Mouse (Mus musculus): ENCODE results near the gene Cd59a. TPM values are rescaled to one million over a fixed set of nuclear protein-coding genes. Genes with fewer than 3 reads are reported as not detected.

Gene Cd59a
- polyA plus RNA-seq, 1 experiment from 2014 or later: 19.8 TPM

- whole genome bisulfite sequencing: 81% methylated on average over 13 of the region's 13 CpGs
Observed at GRCm38 (mm10) chr2:104128803-104129531, 33.4 kb downstream of the Cd59a start.

DNA sequence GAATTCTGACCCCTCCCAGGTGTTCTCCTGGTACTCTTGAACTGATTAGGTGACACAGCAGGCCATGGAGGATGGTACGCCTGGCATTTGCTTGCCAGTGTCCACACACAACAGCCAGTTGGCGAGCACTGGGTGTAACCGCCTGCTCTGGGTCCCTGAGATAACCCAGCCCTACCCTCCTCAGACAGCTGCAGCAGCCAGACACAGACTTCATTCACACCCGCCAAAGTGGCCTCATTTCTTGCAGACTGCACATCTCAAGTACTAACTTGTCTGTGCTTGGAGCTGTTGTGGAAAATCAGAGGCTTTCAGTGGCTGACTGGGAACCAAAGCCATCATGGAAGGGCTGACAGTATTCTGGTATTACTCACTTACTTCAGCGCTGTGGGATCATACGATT, 34.6 kb downstream of the Cd59a start:
- no peak overlapping the region for H3K4me3 ChIP-seq
- no peak overlapping the region for H3K4me2 ChIP-seq (replicated peaks)
- no peaks in the 10 kb centered on the region for H3K9me3 ChIP-seq
- H3K36me3 ChIP-seq: no peaks in the 10 kb centered on the region
- H3K27me3 ChIP-seq: peaks cover 14% of the 10 kb centered on the region
- no peak overlapping the region for H3K9ac ChIP-seq
- H3K27ac ChIP-seq: no peak overlapping the region
- WGBS: 72% methylated on average over 6 of the region's 6 CpGs
- no peaks in the 10 kb centered on the region for H3K4me1 ChIP-seq
- ATAC-seq (ENCODE audit: low FRiP score, low read depth): no peak

More at GRCm38 (mm10) chr2:104128803-104129531, 33.4 kb downstream of the Cd59a start:
- Histone ChIP-seq H3K27ac (no peak overlapping the region), H3K9me3 (no peaks in the 10 kb centered on the region), H3K4me3 (no peak overlapping the region), H3K36me3 (no peaks in the 10 kb centered on the region), H3K9ac (no peak overlapping the region), H3K4me1 (no peaks in the 10 kb centered on the region), H3K27me3 (peaks cover 24% of the 10 kb centered on the region), H3K4me2 (replicated peaks) (no peak overlapping the region)
- no peak for ATAC-seq (ENCODE audit: low FRiP score, low read depth)

GRCm38 (mm10) chr2:104130969-104131368, 35.4 kb downstream of the Cd59a start:
- no peak for ATAC-seq (ENCODE audit: low FRiP score, low read depth)
- WGBS: 59% methylated on average over 3 of the region's 3 CpGs
- no peaks in the 10 kb centered on the region for H3K4me1 ChIP-seq
- no peak overlapping the region for H3K4me3 ChIP-seq
- no peaks in the 10 kb centered on the region for H3K9me3 ChIP-seq
- H3K36me3 ChIP-seq: no peaks in the 10 kb centered on the region
- peaks cover 7% of the 10 kb centered on the region for H3K27me3 ChIP-seq
- H3K9ac ChIP-seq: no peak overlapping the region
- H3K4me2 ChIP-seq (replicated peaks): no peak overlapping the region
- no peak overlapping the region for H3K27ac ChIP-seq

- Histone ChIP-seq H3K4me1 (no peaks in the 10 kb centered on the region), H3K27ac (no peak overlapping the region), H3K4me2 (replicated peaks) (no peak overlapping the region), H3K9me3 (no peaks in the 10 kb centered on the region), H3K4me3 (no peak overlapping the region), H3K9ac (no peak overlapping the region), H3K36me3 (no peaks in the 10 kb centered on the region), H3K27me3 (peaks cover under 1% of the 10 kb centered on the region; the same call in 1 of the 2 replicates)
- 77% methylated on average over 7 of the region's 7 CpGs for WGBS
- ATAC-seq (ENCODE audit: low FRiP score, low read depth): no peak
Observed at GRCm38 (mm10) chr2:104132266-104132859, 36.8 kb downstream of the Cd59a start.

- 33% methylated on average over 12 of the region's 12 CpGs for WGBS
- Histone ChIP-seq H3K9me3 (no peaks in the 10 kb centered on the region), H3K27ac (no peak overlapping the region), H3K4me1 (no peaks in the 10 kb centered on the region), H3K4me2 (replicated peaks) (no peak overlapping the region), H3K36me3 (no peaks in the 10 kb centered on the region), H3K4me3 (no peak overlapping the region), H3K9ac (no peak overlapping the region), H3K27me3 (no peaks in the 10 kb centered on the region)
- ATAC-seq (ENCODE audit: low FRiP score, low read depth): no peak
Observed at GRCm38 (mm10) chr2:104133042-104133810, 37.6 kb downstream of the Cd59a start.

DNA sequence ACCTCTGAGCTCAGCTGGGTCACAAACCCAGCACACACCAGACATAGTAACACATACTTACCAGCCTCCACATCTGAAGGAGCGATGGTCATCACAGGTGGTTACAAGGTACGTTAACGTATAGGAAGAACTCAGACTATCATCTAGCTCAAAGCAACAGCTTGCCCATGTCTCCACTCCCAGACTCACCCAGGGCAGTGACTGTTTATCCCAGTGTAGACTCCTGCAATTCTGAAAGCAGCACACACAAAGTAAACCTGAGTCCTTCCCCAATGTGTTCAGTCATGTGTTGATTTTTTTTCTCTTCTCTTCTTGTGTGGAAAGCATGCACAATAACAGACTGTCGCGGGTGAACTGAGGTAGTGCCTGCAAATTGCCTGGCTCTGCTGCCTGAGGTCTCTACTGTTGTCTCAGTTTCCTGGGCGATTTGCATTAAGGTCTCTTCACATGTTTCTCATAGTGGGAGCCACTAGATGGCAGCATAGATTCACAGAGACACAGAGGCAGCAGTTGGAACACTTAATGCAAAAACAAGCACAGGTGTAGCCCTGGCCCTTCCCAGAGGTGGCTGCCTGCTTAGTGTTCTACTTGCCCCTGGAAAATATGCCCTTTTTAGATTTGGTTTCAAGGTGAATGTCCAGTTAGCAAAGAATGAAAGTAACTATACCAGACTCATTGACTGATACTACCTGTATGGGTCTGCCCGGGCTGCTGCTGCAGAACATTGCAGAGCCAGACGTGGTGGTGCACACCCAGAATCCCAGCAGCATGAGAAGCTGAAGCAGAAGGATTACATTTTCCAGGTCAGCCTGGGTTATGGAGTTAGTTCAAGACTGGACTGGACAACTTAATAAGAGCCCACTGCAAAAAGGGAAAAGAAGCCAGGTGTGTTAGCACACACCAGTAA, 38.8 kb downstream of the Cd59a start:
- Histone ChIP-seq H3K9me3 (no peaks in the 10 kb centered on the region), H3K27me3 (no peaks in the 10 kb centered on the region), H3K4me2 (replicated peaks) (no peak overlapping the region), H3K9ac (no peak overlapping the region), H3K27ac (no peak overlapping the region), H3K36me3 (no peaks in the 10 kb centered on the region), H3K4me1 (no peaks in the 10 kb centered on the region), H3K4me3 (no peak overlapping the region)
- 44% methylated on average over 8 of the region's 8 CpGs for WGBS
- ATAC-seq (ENCODE audit: low FRiP score, low read depth): peak; percentile 68; the same call in 1 of the 2 replicates

DNA sequence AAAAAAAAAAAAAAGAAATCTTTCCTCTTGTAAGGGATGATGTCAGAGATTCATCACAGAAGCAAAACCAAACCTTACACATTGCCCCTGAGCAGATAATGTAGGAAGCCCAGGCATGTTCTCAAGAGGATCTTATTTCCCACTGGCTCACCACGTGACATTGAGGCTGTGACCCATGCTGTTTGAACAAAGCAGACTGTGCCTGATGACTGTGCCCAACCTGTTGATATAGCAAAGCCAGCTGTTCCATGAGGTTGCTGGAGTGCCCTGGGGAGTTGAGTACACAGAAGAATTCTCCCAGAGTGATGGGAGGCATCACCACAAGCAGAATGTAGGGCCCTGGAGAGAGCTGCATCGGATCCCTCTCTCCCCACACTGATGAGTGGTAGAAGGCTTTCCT, 40.3 kb downstream of the Cd59a start:
- Histone ChIP-seq H3K4me1 (no peaks in the 10 kb centered on the region), H3K9me3 (no peaks in the 10 kb centered on the region), H3K4me2 (replicated peaks) (no peak overlapping the region), H3K9ac (no peak overlapping the region), H3K27ac (no peak overlapping the region), H3K27me3 (no peaks in the 10 kb centered on the region), H3K36me3 (no peaks in the 10 kb centered on the region), H3K4me3 (no peak overlapping the region)
- no peak for ATAC-seq (ENCODE audit: low FRiP score, low read depth)
- 70% methylated on average over 2 of the region's 2 CpGs for WGBS

DNA sequence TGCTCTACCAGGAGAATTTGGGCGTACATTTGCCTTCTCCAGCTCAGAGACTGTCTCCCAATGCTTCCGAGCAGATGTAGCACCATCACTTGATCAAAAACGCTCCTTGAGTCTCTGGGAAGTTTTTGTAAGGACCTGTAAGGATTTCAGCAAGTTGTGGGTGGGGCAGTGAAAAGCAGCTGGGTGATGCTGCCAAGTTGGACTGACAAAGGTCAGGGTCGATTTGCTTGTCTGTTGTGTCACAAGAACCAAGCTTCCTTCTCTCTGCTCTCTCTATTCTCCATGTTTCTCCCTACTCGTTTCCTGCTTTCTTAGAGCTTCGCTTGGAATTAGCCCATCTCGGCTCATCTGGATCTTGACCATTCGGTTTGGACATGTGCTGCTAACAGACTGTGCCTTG, 46.5 kb downstream of the Cd59a start:
- no peaks in the 10 kb centered on the region for H3K4me1 ChIP-seq
- no peak overlapping the region for H3K27ac ChIP-seq
- no peak overlapping the region for H3K4me2 ChIP-seq (replicated peaks)
- no peak overlapping the region for H3K9ac ChIP-seq
- no peaks in the 10 kb centered on the region for H3K9me3 ChIP-seq
- WGBS: 90% methylated on average over 8 of the region's 8 CpGs
- H3K4me3 ChIP-seq: no peak overlapping the region
- H3K36me3 ChIP-seq: no peaks in the 10 kb centered on the region
- no peaks in the 10 kb centered on the region; the same call in 1 of the 2 replicates for H3K27me3 ChIP-seq
- ATAC-seq (ENCODE audit: low FRiP score, low read depth): no peak

- WGBS: 88% methylated on average over 12 of the region's 12 CpGs
- Histone ChIP-seq H3K4me2 (replicated peaks) (no peak overlapping the region), H3K27me3 (no peaks in the 10 kb centered on the region; the same call in 1 of the 2 replicates), H3K4me1 (0 out of 2 replicates have a peak, but pooled peaks cover 6% of the 10 kb centered on the region), H3K9me3 (no peaks in the 10 kb centered on the region), H3K9ac (no peak overlapping the region), H3K36me3 (no peaks in the 10 kb centered on the region), H3K27ac (no peak overlapping the region), H3K4me3 (no peak overlapping the region)
- no peak for ATAC-seq (ENCODE audit: low FRiP score, low read depth)
Observed at GRCm38 (mm10) chr2:104144004-104144403, 48.4 kb downstream of the Cd59a start.

DNA sequence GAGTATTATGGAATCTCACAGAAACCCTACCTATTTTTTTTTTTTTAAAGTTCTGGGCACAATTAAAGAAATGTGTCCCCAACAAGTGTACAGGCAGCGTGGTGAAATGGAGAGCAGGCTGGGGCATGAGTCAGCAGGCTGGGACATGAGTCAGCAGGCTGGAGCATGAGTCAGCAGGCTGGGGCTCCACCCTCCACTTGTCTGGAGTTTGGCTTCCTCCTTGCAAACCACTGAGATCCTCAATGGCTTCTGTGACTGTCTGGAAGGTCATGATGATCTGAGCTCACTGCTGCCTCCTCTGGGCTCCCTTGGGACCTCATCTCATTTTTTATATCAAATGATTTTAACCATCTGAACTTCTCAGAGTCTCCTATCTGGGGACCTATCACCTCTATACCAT, 50.4 kb downstream of the Cd59a start:
- no peak for ATAC-seq (ENCODE audit: low FRiP score, low read depth)
- H3K27me3 ChIP-seq: no peaks in the 10 kb centered on the region; the same call in 1 of the 2 replicates
- 0 out of 2 replicates have a peak, but pooled peaks cover 6% of the 10 kb centered on the region for H3K4me1 ChIP-seq
- 59% methylated on average over 1 of the region's 1 CpGs for WGBS
- H3K36me3 ChIP-seq: no peaks in the 10 kb centered on the region
- H3K4me3 ChIP-seq: no peak overlapping the region
- no peak overlapping the region for H3K9ac ChIP-seq
- H3K4me2 ChIP-seq (replicated peaks): no peak overlapping the region
- no peak overlapping the region for H3K27ac ChIP-seq
- no peaks in the 10 kb centered on the region for H3K9me3 ChIP-seq

DNA sequence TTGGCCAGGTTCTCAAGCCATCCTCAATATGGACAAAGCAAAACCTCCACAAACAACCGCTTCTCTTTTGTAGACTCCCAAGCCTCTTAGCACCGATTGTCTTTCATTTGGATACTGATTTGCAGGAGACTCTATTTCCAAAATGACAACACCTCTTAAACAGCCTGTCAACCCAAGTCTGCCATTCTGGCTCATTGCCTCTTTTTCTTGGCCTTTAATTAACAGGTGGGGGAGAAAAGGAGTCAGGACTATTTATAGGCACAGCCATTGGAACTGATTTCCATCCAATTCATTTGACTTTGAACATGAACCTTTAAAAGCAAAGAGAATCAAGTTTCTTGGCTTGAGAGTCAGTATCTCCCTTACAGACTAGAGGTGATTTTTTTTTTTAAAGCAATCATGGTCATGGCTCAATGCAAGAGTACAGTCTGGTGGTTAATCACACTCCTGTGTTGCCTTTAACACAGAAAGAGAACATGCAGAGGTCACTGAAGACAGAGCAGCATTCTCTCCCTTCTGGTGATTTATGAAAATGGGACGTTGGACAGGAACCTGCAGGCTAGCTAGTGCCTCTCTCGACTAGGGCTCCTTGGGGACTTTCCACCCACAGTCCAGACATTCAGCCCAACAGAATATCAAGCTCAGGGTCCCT, 52.4 kb downstream of the Cd59a start:
- Histone ChIP-seq H3K36me3 (no peaks in the 10 kb centered on the region), H3K9ac (no peak overlapping the region), H3K27ac (no peak overlapping the region), H3K27me3 (no peaks in the 10 kb centered on the region; the same call in 1 of the 2 replicates), H3K4me1 (0 out of 2 replicates have a peak, but pooled peaks cover 6% of the 10 kb centered on the region), H3K9me3 (no peaks in the 10 kb centered on the region; the same call in 1 of the 2 replicates), H3K4me2 (replicated peaks) (no peak overlapping the region), H3K4me3 (no peak overlapping the region)
- 67% methylated on average over 4 of the region's 4 CpGs for WGBS
- ATAC-seq (ENCODE audit: low FRiP score, low read depth): no peak

Data from limb, embryonic 13.5 days (tissue).